Mouse (Mus musculus) limb, embryonic 11.5 days (tissue): Measurements from ENCODE around the gene Slc26a9. TPM values are rescaled to one million over a fixed set of nuclear protein-coding genes. Genes with fewer than 3 reads are reported as not detected.
A peak's percentile ranks its signal among the peaks of the same experiment; 100 is the strongest.

Source experiments
- ATAC-seq: fragments of 200-750 bp; cut with Nextera tagmentation; 2 replicates; pipeline ENCODE4 v1.8.0; 2017; ENCODE audit warnings: low read depth; ENCODE audit not compliant: insufficient number of reproducible peaks, low FRiP score, low TSS enrichment
- DNase-seq: peaks from one replicate; pipeline ENCODE4 v3.0.0-alpha.2; 2015; ENCODE audit warnings: low spot score
- H3K27ac ChIP-seq: fragments of 300-500 bp; sonication (generic); replicated peaks from 2 replicates; pipeline ENCODE4 v1.5.1; 2014; ENCODE audit warnings: low read depth, mild to moderate bottlenecking, low read length
- H3K27me3 ChIP-seq: fragments of 300-500 bp; sonication (generic); 2 replicates; pipeline ENCODE4 v1.6.1; 2014; ENCODE audit warnings: mild to moderate bottlenecking, low read length, mixed read lengths; ENCODE audit not compliant: control insufficient read depth, insufficient read depth
- H3K36me3 ChIP-seq: fragments of 300-500 bp; sonication (generic); 2 replicates; pipeline ENCODE4 v1.6.1; 2014; ENCODE audit warnings: mild to moderate bottlenecking, low read length, moderate library complexity, mixed read lengths; ENCODE audit not compliant: control insufficient read depth, insufficient read depth
- H3K4me1 ChIP-seq: fragments of 300-500 bp; sonication (generic); 2 replicates; pipeline ENCODE4 v1.6.1; 2014; ENCODE audit warnings: low read length, mixed read lengths; ENCODE audit not compliant: control insufficient read depth, insufficient read depth
- H3K4me2 ChIP-seq: fragments of 300-500 bp; sonication (generic); 2 replicates; pipeline ENCODE4 v1.6.1; 2014; ENCODE audit warnings: low read depth, mild to moderate bottlenecking, moderate library complexity; ENCODE audit not compliant: severe bottlenecking
- H3K4me3 ChIP-seq: fragments of 300-500 bp; sonication (generic); 2 replicates; pipeline ENCODE4 v1.5.1; 2014; ENCODE audit warnings: low read depth, low read length
- H3K9ac ChIP-seq: fragments of 300-500 bp; sonication (generic); 2 replicates; pipeline ENCODE4 v1.6.1; 2014; ENCODE audit warnings: mild to moderate bottlenecking, low read length
- H3K9me3 ChIP-seq: fragments of 300-500 bp; sonication (generic); 2 replicates; pipeline ENCODE4 v1.6.1; 2016; ENCODE audit warnings: low read length; ENCODE audit not compliant: control insufficient read depth
- WGBS: fragments of 180-500 bp; shearing (Covaris S2); extraction: QIAGEN DNeasy Blood & Tissue Kit; methylation state at CpG from one replicate; pipeline ENCODE4 v1.1.7; 2014; 5-methylcytosine and 5-hydroxymethylcytosine counted together
- polyA plus RNA-seq: library from polyadenylated mRNA; unstranded; fragments of >200 nt; fragmentation: Nextera tagmentation; extraction: Ambion mirVana; gene quantifications from 2 replicates; pipeline ENCODE4 v1.2.1, GENCODE M21; 2014

Gene Slc26a9
- polyA plus RNA-seq, 1 experiment from 2014 or later: not detected

- H3K27ac ChIP-seq: no peak overlapping the region
- 90% methylated on average over 2 of the region's 2 CpGs for WGBS
- H3K4me2 ChIP-seq: no peak overlapping the region
- H3K27me3 ChIP-seq: no peaks in the 10 kb centered on the region
- H3K4me3 ChIP-seq: no peak overlapping the region
- no peak for ATAC-seq
- no peaks in the 10 kb centered on the region for H3K36me3 ChIP-seq
- H3K4me1 ChIP-seq: no peaks in the 10 kb centered on the region
- no peak overlapping the region for H3K9ac ChIP-seq
- no peaks in the 10 kb centered on the region for H3K9me3 ChIP-seq
- DNase-seq: no peak
Observed at GRCm38 (mm10) chr1:131703482-131703881, 40.3 kb upstream of the Slc26a9 start.

DNA sequence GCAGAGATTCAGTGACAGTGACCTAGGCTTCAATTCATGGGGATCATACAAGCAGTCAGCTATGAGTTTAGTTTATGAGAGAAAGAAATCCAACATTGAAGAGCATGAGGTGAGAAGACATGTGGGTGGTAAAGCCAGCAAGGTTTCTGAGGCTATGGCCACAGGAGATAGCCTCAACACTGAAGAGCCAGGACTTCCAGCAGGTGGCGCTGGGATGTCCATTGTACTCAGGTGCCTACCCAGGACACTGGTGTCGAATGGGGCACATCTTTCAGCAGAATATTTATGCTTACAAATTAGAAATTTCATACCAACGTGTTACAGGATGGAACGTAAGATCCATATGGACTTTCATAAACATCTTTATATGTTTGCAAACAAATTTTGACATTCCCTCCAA, 35.5 kb upstream of the Slc26a9 start:
- ATAC-seq (no peak), DNase-seq (peak; percentile 59)
- 21% methylated on average over 4 of the region's 4 CpGs for WGBS

DNA sequence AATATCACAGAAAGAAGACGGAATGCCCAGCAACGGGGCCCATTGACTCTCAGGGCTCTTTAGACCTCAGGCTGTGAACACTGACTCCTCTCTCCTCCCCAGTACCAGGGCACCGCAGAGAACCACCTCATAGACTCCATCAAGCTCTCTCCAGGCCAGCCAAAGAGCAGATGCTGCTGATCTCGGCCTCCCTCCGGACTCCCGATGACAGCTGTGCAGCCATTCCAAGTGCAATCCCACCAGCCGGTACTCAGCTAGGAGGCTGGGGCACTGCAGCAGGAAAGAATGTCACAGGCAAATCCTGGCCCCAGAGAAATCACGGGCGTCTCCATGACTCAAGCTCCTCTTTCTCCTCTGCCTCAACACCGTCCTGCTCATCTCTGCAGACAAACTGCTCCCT, 32.3 kb upstream of the Slc26a9 start:
- Histone ChIP-seq H3K27ac (no peak overlapping the region), H3K9ac (no peak overlapping the region), H3K27me3 (no peaks in the 10 kb centered on the region), H3K4me1 (no peaks in the 10 kb centered on the region), H3K4me3 (no peak overlapping the region), H3K4me2 (no peak overlapping the region), H3K9me3 (no peaks in the 10 kb centered on the region), H3K36me3 (no peaks in the 10 kb centered on the region)
- WGBS: 79% methylated on average over 10 of the region's 10 CpGs
- DNase-seq (no peak), ATAC-seq (no peak)

More for the DNA sequence above, 35.5 kb upstream of the Slc26a9 start:
- Histone ChIP-seq H3K36me3 (no peaks in the 10 kb centered on the region), H3K4me2 (no peak overlapping the region), H3K4me1 (no peaks in the 10 kb centered on the region), H3K9ac (no peak overlapping the region), H3K27me3 (no peaks in the 10 kb centered on the region), H3K27ac (no peak overlapping the region), H3K9me3 (no peaks in the 10 kb centered on the region), H3K4me3 (no peak overlapping the region)

DNA sequence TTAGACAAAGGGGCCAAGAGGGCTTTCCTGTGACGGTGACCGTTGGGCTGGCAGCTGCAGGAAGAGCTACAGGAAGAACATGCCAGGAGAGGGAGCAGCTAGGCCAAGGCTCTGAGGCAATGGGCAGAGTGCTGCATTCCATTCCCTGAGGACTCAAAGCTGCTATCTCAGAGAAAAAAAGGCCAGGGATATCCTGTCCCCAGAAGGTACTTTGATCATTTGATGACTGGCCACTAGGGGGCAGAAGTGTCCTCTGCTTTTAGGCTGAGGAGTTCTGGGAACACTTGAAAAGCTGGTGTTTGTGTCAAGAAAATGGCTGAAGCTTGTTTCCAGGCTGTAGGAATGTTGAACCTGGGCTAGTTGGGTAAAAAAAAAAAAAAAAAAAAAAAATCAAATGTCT, 31.4 kb upstream of the Slc26a9 start:
- Histone ChIP-seq H3K4me1 (no peaks in the 10 kb centered on the region), H3K27me3 (no peaks in the 10 kb centered on the region), H3K9me3 (no peaks in the 10 kb centered on the region), H3K4me2 (no peak overlapping the region), H3K9ac (no peak overlapping the region), H3K36me3 (no peaks in the 10 kb centered on the region), H3K27ac (no peak overlapping the region), H3K4me3 (no peak overlapping the region)
- DNase-seq (peak; percentile 89), ATAC-seq (no peak)
- WGBS: 36% methylated on average over 2 of the region's 2 CpGs

DNA sequence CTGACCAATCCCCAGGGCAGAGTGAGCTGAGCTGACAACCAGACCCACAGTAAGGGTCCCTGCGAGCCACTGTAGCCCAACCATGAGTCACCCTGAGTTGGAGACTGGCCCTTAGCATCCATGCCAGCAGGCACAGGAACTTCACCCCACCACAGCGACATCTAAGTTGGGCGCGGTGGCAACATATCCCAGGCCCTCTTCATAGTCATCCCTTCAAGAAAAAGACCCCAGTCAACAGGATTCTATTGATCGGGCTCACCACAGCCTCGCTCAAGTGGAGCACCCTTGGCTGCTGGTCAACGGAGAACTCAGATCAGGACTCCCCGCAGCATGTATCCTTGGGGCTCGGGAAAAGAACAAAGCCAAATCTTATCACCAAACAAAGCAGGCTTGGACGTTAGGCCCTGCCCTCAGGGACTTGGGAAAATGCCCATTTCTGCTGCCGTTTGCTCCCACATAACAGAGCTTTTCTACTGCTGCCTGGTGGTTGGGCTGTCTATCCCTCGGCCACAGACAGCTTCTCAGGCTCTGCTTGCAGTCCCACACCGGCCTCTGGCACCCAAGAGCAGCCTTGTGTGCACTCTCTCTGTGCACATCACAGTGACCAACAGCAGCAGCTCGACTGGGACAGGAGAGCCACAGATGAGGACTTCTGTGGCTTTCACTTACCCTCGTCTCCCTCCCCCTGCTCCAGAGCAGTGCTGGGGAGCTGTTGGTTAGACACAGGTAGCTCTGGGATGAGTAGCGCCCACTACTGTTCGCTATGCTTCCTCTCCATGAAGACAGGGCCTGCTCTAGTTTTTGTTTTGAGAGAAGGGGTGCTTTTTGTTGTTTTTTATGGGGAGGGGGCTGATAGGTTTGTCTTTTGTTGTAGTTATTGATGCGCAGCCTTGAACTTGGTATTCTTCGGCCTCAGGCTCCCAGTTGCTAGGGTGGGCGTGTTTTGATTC, 29.2 kb upstream of the Slc26a9 start:
- WGBS: 70% methylated on average over 20 of the region's 20 CpGs
- Histone ChIP-seq H3K4me1 (no peaks in the 10 kb centered on the region), H3K9me3 (no peaks in the 10 kb centered on the region), H3K27ac (no peak overlapping the region), H3K4me2 (no peak overlapping the region), H3K27me3 (no peaks in the 10 kb centered on the region), H3K36me3 (no peaks in the 10 kb centered on the region), H3K4me3 (no peak overlapping the region), H3K9ac (no peak overlapping the region)
- DNase-seq: no peak
- ATAC-seq: no peak

- Histone ChIP-seq H3K27ac (no peak overlapping the region), H3K36me3 (no peaks in the 10 kb centered on the region), H3K4me1 (no peaks in the 10 kb centered on the region), H3K4me2 (no peak overlapping the region), H3K9me3 (no peaks in the 10 kb centered on the region), H3K4me3 (no peak overlapping the region), H3K27me3 (no peaks in the 10 kb centered on the region), H3K9ac (no peak overlapping the region)
- ATAC-seq: no peak
- DNase-seq: no peak
- WGBS: 72% methylated on average over 16 of the region's 16 CpGs
Observed at GRCm38 (mm10) chr1:131718952-131719694, 24.7 kb upstream of the Slc26a9 start.

- WGBS: 86% methylated on average over 3 of the region's 3 CpGs
- Histone ChIP-seq H3K27me3 (no peaks in the 10 kb centered on the region), H3K27ac (no peak overlapping the region), H3K9ac (no peak overlapping the region), H3K4me3 (no peak overlapping the region), H3K4me2 (no peak overlapping the region), H3K4me1 (no peaks in the 10 kb centered on the region), H3K36me3 (no peaks in the 10 kb centered on the region), H3K9me3 (no peaks in the 10 kb centered on the region)
- no peak for ATAC-seq
- no peak for DNase-seq
Observed at GRCm38 (mm10) chr1:131721989-131722388, 21.8 kb upstream of the Slc26a9 start.

- Histone ChIP-seq H3K36me3 (no peaks in the 10 kb centered on the region), H3K27ac (no peak overlapping the region), H3K4me2 (no peak overlapping the region), H3K9me3 (no peaks in the 10 kb centered on the region), H3K9ac (no peak overlapping the region), H3K27me3 (no peaks in the 10 kb centered on the region), H3K4me1 (no peaks in the 10 kb centered on the region), H3K4me3 (no peak overlapping the region)
- no peak for DNase-seq
- ATAC-seq: no peak
- 76% methylated on average over 4 of the region's 4 CpGs for WGBS
Observed at GRCm38 (mm10) chr1:131723549-131723948, 20.3 kb upstream of the Slc26a9 start.
